Mouse (Mus musculus): ENCODE results near the gene Enox1.

DNA sequence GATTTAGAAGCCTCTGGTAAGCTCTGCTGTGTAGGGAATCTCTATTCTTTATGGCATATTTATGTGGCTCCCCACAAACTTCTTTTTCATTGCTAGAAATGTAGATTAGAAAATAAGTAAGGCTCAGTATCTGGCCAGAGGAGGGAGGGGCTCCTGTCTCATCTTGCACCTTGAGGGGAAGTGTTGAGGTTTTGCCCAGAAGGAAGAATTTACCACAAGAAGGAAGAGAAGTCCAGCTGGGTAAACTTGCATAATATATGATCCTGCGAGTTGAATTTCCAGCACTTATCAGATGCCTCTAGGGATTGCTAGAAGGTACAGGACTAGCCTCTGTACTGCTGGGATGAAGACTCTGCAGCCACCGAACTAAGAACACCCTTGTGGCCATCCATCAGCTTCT, 259.8 kb downstream of the Enox1 start:
- TF ChIP-seq CTCF (IDR thresholded peaks at IDR 0.05) (no peak), POLR2A (IDR thresholded peaks at IDR 0.05; ENCODE audit: insufficient read depth, low read depth, low read length) (no peak)
